Mouse (Mus musculus) forebrain, embryonic 11.5 days (tissue): ENCODE measurements around the gene Elmod2. TPM values are rescaled to one million over a fixed set of nuclear protein-coding genes. Genes with fewer than 3 reads are reported as not detected.

ENCODE experiments used
- ATAC-seq: fragments of 200-750 bp; cut with Nextera tagmentation; replicated peaks from 2 replicates; pipeline ENCODE4 v1.8.0; 2017; ENCODE audit warnings: moderate TSS enrichment; ENCODE audit not compliant: low FRiP score
- DNase-seq: peaks from one replicate; pipeline ENCODE4 v3.0.0-alpha.2; 2017; ENCODE audit warnings: low spot score
- H3K27ac ChIP-seq: fragments of 300-500 bp; sonication (generic); 2 replicates; pipeline ENCODE4 v1.5.1; 2014; ENCODE audit warnings: low read depth, low read length
- H3K27me3 ChIP-seq: fragments of 300-500 bp; sonication (generic); 2 replicates; pipeline ENCODE4 v1.6.1; 2014; ENCODE audit warnings: mild to moderate bottlenecking, low read length, mixed read lengths; ENCODE audit not compliant: control insufficient read depth, insufficient read depth
- H3K36me3 ChIP-seq: fragments of 300-500 bp; sonication (generic); 2 replicates; pipeline ENCODE4 v1.6.1; 2014; ENCODE audit warnings: mild to moderate bottlenecking, low read length, moderate library complexity, mixed read lengths; ENCODE audit not compliant: control insufficient read depth, insufficient read depth
- H3K4me1 ChIP-seq: fragments of 300-500 bp; sonication (generic); replicated peaks from 2 replicates; pipeline ENCODE4 v1.6.1; 2014; ENCODE audit warnings: low read length, mixed read lengths; ENCODE audit not compliant: control insufficient read depth, insufficient read depth
- H3K4me2 ChIP-seq: fragments of 300-500 bp; sonication (generic); 2 replicates; pipeline ENCODE4 v1.6.1; 2014; ENCODE audit warnings: low read depth, mild to moderate bottlenecking, low read length, moderate library complexity, mixed read lengths; ENCODE audit not compliant: severe bottlenecking
- H3K4me3 ChIP-seq: fragments of 300-500 bp; sonication (generic); 2 replicates; pipeline ENCODE4 v1.5.1; 2014; ENCODE audit warnings: low read depth, low read length
- H3K9ac ChIP-seq: fragments of 300-500 bp; sonication (generic); 2 replicates; pipeline ENCODE4 v1.6.1; 2014; ENCODE audit warnings: low read length
- H3K9me3 ChIP-seq: fragments of 300-500 bp; sonication (generic); 2 replicates; pipeline ENCODE4 v1.6.1; 2016; ENCODE audit warnings: low read length, mixed read lengths; ENCODE audit not compliant: control insufficient read depth
- WGBS: fragments of 180-500 bp; shearing (Covaris S2); extraction: QIAGEN DNeasy Blood & Tissue Kit; methylation state at CpG from one replicate; pipeline ENCODE4 v1.1.7; 2014; 5-methylcytosine and 5-hydroxymethylcytosine counted together
- polyA plus RNA-seq: library from polyadenylated mRNA; unstranded; fragments of >200 nt; fragmentation: Nextera tagmentation; extraction: Ambion mirVana; gene quantifications from 2 replicates; pipeline ENCODE4 v1.2.1, GENCODE M21; 2014

The Elmod2 gene
- polyA plus RNA-seq, 1 experiment from 2014 or later, result 33.8 TPM

DNA sequence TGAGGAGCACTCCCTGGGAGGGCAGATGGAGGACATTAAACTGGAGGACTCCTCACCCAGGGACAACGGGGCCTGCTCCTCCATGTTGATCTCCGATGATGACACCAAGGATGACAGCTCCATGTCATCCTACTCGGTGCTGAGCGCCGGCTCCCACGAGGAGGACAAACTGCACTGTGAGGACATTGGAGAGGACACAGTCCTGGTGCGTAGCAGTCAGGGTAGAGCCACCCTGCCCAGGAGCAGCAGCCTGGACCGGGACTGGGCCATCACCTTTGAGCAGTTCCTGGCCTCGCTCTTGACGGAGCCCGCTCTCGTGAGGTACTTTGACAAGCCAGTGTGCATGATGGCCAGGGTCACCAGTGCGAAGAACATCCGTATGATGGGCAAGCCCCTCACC lies 61.1 kb downstream of the Elmod2 start:
- Histone ChIP-seq H3K9me3 (no peaks in the 10 kb centered on the region), H3K27me3 (no peaks in the 10 kb centered on the region), H3K4me1 (no peaks in the 10 kb centered on the region), H3K4me2 (no peak overlapping the region), H3K4me3 (no peak overlapping the region), H3K36me3 (no peaks in the 10 kb centered on the region; the same call in 1 of the 2 replicates), H3K9ac (no peak overlapping the region), H3K27ac (no peak overlapping the region)
- DNase-seq, result no peak
- no peak for ATAC-seq
- WGBS, result 96% methylated on average over 14 of the region's 14 CpGs

Other genes starting within 250 kb of the Elmod2 start
- gene Tbc1d9, start 167.1 kb downstream of the Elmod2 start, polyA plus RNA-seq, result 7.6 and 9.3 TPM in 2 replicates
- gene Gm10645, start 166.3 kb downstream of the Elmod2 start, polyA plus RNA-seq, result 2.8 and 4.1 TPM in 2 replicates
- not detected in 2 replicates for gene Ucp1, start 42.1 kb downstream of the Elmod2 start, polyA plus RNA-seq
- not detected in 2 replicates for gene Mgat4d, start 16.0 kb upstream of the Elmod2 start, polyA plus RNA-seq
- gene Clgn, start 57.4 kb upstream of the Elmod2 start, polyA plus RNA-seq, result 6.0 and 6.3 TPM in 2 replicates
- gene Scoc, start 125.9 kb upstream of the Elmod2 start, polyA plus RNA-seq, result 143 and 161 TPM in 2 replicates
- not detected in 2 replicates for gene Olfr370, start 203.3 kb upstream of the Elmod2 start, polyA plus RNA-seq
- gene Ndufb7, start 234.2 kb upstream of the Elmod2 start, polyA plus RNA-seq, result 333 and 339 TPM in 2 replicates